Mouse (Mus musculus) thymus, adult 2 months (tissue): Measurements from ENCODE around the gene Hapln1.

Source experiments
- CTCF ChIP-seq: fragments of 200-500 bp; IDR thresholded peaks from 2 replicates; pipeline ENCODE4 v1.5.1; 2012; ENCODE audit warnings: mild to moderate bottlenecking, control low read depth, low read length, moderate library complexity, borderline replicate concordance; ENCODE audit not compliant: control insufficient read depth, poor library complexity, insufficient read depth; ENCODE audit errors: extremely low read depth
- POLR2A ChIP-seq: fragments of 200-500 bp; IDR thresholded peaks from 2 replicates; pipeline ENCODE4 v1.6.1; 2012; ENCODE audit warnings: mild to moderate bottlenecking, low read length, control low read depth, moderate library complexity; ENCODE audit not compliant: control insufficient read depth, poor library complexity, insufficient read depth; ENCODE audit errors: extremely low read depth

GRCm38 (mm10) chr13:89637012-89637411 is 97.4 kb downstream of the Hapln1 start:
- TF ChIP-seq CTCF (no peak), POLR2A (no peak)
